Mouse (Mus musculus) lung, embryonic 16.5 days (tissue): ENCODE results near the gene Ntmt1. TPM values are rescaled to one million over a fixed set of nuclear protein-coding genes. Genes with fewer than 3 reads are reported as not detected.

Experiments used
- ATAC-seq: fragments of 200-750 bp; cut with Nextera tagmentation; 2 replicates; pipeline ENCODE4 v1.8.0; 2017; ENCODE audit warnings: low read depth, mild to moderate bottlenecking, moderate library complexity
- H3K27ac ChIP-seq: fragments of 300-500 bp; sonication (generic); 2 replicates; pipeline ENCODE4 v1.5.1; 2014; ENCODE audit warnings: mild to moderate bottlenecking, control low read depth, low read length
- H3K27me3 ChIP-seq: fragments of 300-500 bp; sonication (generic); 2 replicates; pipeline ENCODE4 v1.6.1; 2014; ENCODE audit warnings: low read depth, low read length, mixed read lengths; ENCODE audit not compliant: control insufficient read depth, insufficient read depth
- H3K36me3 ChIP-seq: fragments of 300-500 bp; sonication (generic); 2 replicates; pipeline ENCODE4 v1.6.1; 2014; ENCODE audit warnings: low read length; ENCODE audit not compliant: control insufficient read depth, insufficient read depth
- H3K4me1 ChIP-seq: fragments of 300-500 bp; sonication (generic); replicated peaks from 2 replicates; pipeline ENCODE4 v1.6.1; 2014; ENCODE audit warnings: low read length, mixed read lengths; ENCODE audit not compliant: control insufficient read depth, insufficient read depth
- H3K4me2 ChIP-seq: fragments of 300-500 bp; sonication (generic); 2 replicates; pipeline ENCODE4 v1.6.1; 2014; ENCODE audit warnings: low read depth, low read length, control low read depth
- H3K4me3 ChIP-seq: fragments of 300-500 bp; sonication (generic); 2 replicates; pipeline ENCODE4 v1.5.1; 2014; ENCODE audit warnings: mild to moderate bottlenecking, low read length, control low read depth
- H3K9ac ChIP-seq: fragments of 300-500 bp; sonication (generic); 2 replicates; pipeline ENCODE4 v1.6.1; 2014; ENCODE audit warnings: low read length, control low read depth
- H3K9me3 ChIP-seq: fragments of 300-500 bp; sonication (generic); 2 replicates; pipeline ENCODE4 v1.6.1; 2016; ENCODE audit warnings: low read length; ENCODE audit not compliant: control insufficient read depth
- WGBS: fragments of 180-500 bp; shearing (Covaris S2); extraction: QIAGEN DNeasy Blood & Tissue Kit; methylation state at CpG from one replicate; pipeline ENCODE4 v1.1.7; 2014; 5-methylcytosine and 5-hydroxymethylcytosine counted together
- polyA plus RNA-seq: library from polyadenylated mRNA; unstranded; fragments of >200 nt; fragmentation: Nextera tagmentation; extraction: Ambion mirVana; gene quantifications from 2 replicates; pipeline ENCODE4 v1.2.1, GENCODE M21; 2015

The Ntmt1 gene
- polyA plus RNA-seq, 1 experiment from 2014 or later: 76.6 TPM

- Histone ChIP-seq H3K36me3 (no peaks in the 10 kb centered on the region), H3K27ac (peak overlapping the region; percentile 76), H3K4me2 (peak overlapping the region; percentile 53; the same call in 1 of the 2 replicates), H3K4me1 (peaks cover 19% of the 10 kb centered on the region), H3K9me3 (no peaks in the 10 kb centered on the region), H3K4me3 (no peak overlapping the region), H3K9ac (peak overlapping the region; percentile 48; the same call in 1 of the 2 replicates), H3K27me3 (peaks cover 4% of the 10 kb centered on the region; the same call in 1 of the 2 replicates)
- ATAC-seq: no peak
- WGBS: 71% methylated on average over 5 of the region's 5 CpGs
Observed at GRCm38 (mm10) chr2:30795889-30796275, 11.7 kb upstream of the Ntmt1 start.

GRCm38 (mm10) chr2:30796382-30796781 is 11.2 kb upstream of the Ntmt1 start:
- Histone ChIP-seq H3K4me3 (peak overlapping the region; percentile 29), H3K36me3 (no peaks in the 10 kb centered on the region), H3K9ac (peak overlapping the region; percentile 48; the same call in 1 of the 2 replicates), H3K4me1 (peaks cover 22% of the 10 kb centered on the region), H3K4me2 (peak overlapping the region; percentile 53), H3K27me3 (peaks cover 4% of the 10 kb centered on the region; the same call in 1 of the 2 replicates), H3K9me3 (no peaks in the 10 kb centered on the region), H3K27ac (peak overlapping the region; percentile 76)
- peak; percentile 77 for ATAC-seq
- 7% methylated on average over 10 of the region's 11 CpGs for WGBS

GRCm38 (mm10) chr2:30799456-30799855 is 8.2 kb upstream of the Ntmt1 start:
- no peak for ATAC-seq
- Histone ChIP-seq H3K9me3 (no peaks in the 10 kb centered on the region), H3K4me3 (no peak overlapping the region), H3K36me3 (no peaks in the 10 kb centered on the region), H3K27ac (no peak overlapping the region), H3K4me1 (peaks cover 25% of the 10 kb centered on the region), H3K9ac (no peak overlapping the region), H3K4me2 (no peak overlapping the region), H3K27me3 (peaks cover 9% of the 10 kb centered on the region; the same call in 1 of the 2 replicates)
- 73% methylated on average over 3 of the region's 3 CpGs for WGBS

GRCm38 (mm10) chr2:30800671-30801066 is 7.0 kb upstream of the Ntmt1 start:
- WGBS: 27% methylated on average over 7 of the region's 7 CpGs
- ATAC-seq: no peak

GRCm38 (mm10) chr2:30801067-30801852 is 6.4 kb upstream of the Ntmt1 start:
- no peaks in the 10 kb centered on the region for H3K9me3 ChIP-seq
- peaks cover 9% of the 10 kb centered on the region; the same call in 1 of the 2 replicates for H3K27me3 ChIP-seq
- peak overlapping the region; percentile 98 for H3K4me2 ChIP-seq
- H3K27ac ChIP-seq: no peak overlapping the region
- peak; percentile 59 for ATAC-seq
- H3K4me3 ChIP-seq: peak overlapping the region; percentile 55
- peak overlapping the region; percentile 73 for H3K9ac ChIP-seq
- H3K4me1 ChIP-seq: peaks cover 17% of the 10 kb centered on the region
- H3K36me3 ChIP-seq: no peaks in the 10 kb centered on the region
- WGBS: 1% methylated on average over 61 of the region's 77 CpGs

More at GRCm38 (mm10) chr2:30800671-30801066, 7.0 kb upstream of the Ntmt1 start:
- Histone ChIP-seq H3K4me1 (peaks cover 22% of the 10 kb centered on the region), H3K36me3 (no peaks in the 10 kb centered on the region), H3K9ac (no peak overlapping the region), H3K4me3 (peak overlapping the region; percentile 55), H3K27ac (no peak overlapping the region), H3K9me3 (no peaks in the 10 kb centered on the region), H3K4me2 (peak overlapping the region; percentile 98), H3K27me3 (peaks cover 9% of the 10 kb centered on the region; the same call in 1 of the 2 replicates)

GRCm38 (mm10) chr2:30803604-30804003 is 4.0 kb upstream of the Ntmt1 start, which contains the start of gene 1700001O22Rik:
Gene 1700001O22Rik (minus strand): TSS chr2:30803661.
- H3K4me1 ChIP-seq: peaks cover 14% of the 10 kb centered on the region
- no peaks in the 10 kb centered on the region for H3K36me3 ChIP-seq
- H3K27me3 ChIP-seq: peaks cover 9% of the 10 kb centered on the region; the same call in 1 of the 2 replicates
- no peak within 1 kb of the TSS for H3K27ac ChIP-seq
- H3K9ac ChIP-seq: no peak within 1 kb of the TSS
- no peak within 1 kb of the TSS for H3K4me2 ChIP-seq
- no peak within 1 kb of the TSS for H3K4me3 ChIP-seq
- no peaks in the 10 kb centered on the region for H3K9me3 ChIP-seq
- ATAC-seq: no peak
- 87% methylated on average over 3 of the region's 3 CpGs for WGBS

- 84% methylated on average over 2 of the region's 2 CpGs for WGBS
- H3K27me3 ChIP-seq: peaks cover 5% of the 10 kb centered on the region; the same call in 1 of the 2 replicates
- ATAC-seq: no peak
Observed at GRCm38 (mm10) chr2:30805983-30806382, 1.6 kb upstream of the Ntmt1 start.

GRCm38 (mm10) chr2:30807147-30807647 is 429 bp upstream of the Ntmt1 start:
- peak overlapping the region; percentile 45 for H3K27ac ChIP-seq
- no peaks in the 10 kb centered on the region for H3K27me3 ChIP-seq
- H3K9ac ChIP-seq: peak overlapping the region; percentile 69
- H3K4me2 ChIP-seq: peak overlapping the region; percentile 95
- WGBS: 6% methylated on average over 28 of the region's 28 CpGs
- no peaks in the 10 kb centered on the region; the same call in 1 of the 2 replicates for H3K36me3 ChIP-seq
- peaks cover 15% of the 10 kb centered on the region for H3K4me1 ChIP-seq
- peak; percentile 24; the same call in 1 of the 2 replicates for ATAC-seq
- no peaks in the 10 kb centered on the region for H3K9me3 ChIP-seq
- peak overlapping the region; percentile 94 for H3K4me3 ChIP-seq

More at GRCm38 (mm10) chr2:30805983-30806382, 1.6 kb upstream of the Ntmt1 start:
- Histone ChIP-seq H3K27ac (no peak overlapping the region), H3K9me3 (no peaks in the 10 kb centered on the region), H3K4me2 (no peak overlapping the region), H3K4me3 (no peak overlapping the region), H3K4me1 (peaks cover 25% of the 10 kb centered on the region), H3K36me3 (no peaks in the 10 kb centered on the region), H3K9ac (no peak overlapping the region)

- Histone ChIP-seq H3K4me1 (peaks cover 15% of the 10 kb centered on the region), H3K9me3 (no peaks in the 10 kb centered on the region), H3K27ac (peak overlapping the region; percentile 80), H3K9ac (peak overlapping the region; percentile 92), H3K4me2 (peak overlapping the region; percentile 95), H3K27me3 (no peaks in the 10 kb centered on the region), H3K4me3 (peak overlapping the region; percentile 94), H3K36me3 (peaks cover 4% of the 10 kb centered on the region)
- ATAC-seq: no peak
- WGBS: under 1% methylated on average over 10 of the region's 10 CpGs
Observed at GRCm38 (mm10) chr2:30808296-30808655, 650 bp downstream of the Ntmt1 start.
